Mouse (Mus musculus) B cell, adult 2 months (primary cell): ENCODE measurements around the gene Iqgap3.
A peak's percentile ranks its signal among the peaks of the same experiment; 100 is the strongest.

ENCODE experiments used
- DNase-seq, 2 experiments: peaks; one replicate each; pipeline ENCODE4 v3.0.0; 2022

Iqgap3 gene

DNA sequence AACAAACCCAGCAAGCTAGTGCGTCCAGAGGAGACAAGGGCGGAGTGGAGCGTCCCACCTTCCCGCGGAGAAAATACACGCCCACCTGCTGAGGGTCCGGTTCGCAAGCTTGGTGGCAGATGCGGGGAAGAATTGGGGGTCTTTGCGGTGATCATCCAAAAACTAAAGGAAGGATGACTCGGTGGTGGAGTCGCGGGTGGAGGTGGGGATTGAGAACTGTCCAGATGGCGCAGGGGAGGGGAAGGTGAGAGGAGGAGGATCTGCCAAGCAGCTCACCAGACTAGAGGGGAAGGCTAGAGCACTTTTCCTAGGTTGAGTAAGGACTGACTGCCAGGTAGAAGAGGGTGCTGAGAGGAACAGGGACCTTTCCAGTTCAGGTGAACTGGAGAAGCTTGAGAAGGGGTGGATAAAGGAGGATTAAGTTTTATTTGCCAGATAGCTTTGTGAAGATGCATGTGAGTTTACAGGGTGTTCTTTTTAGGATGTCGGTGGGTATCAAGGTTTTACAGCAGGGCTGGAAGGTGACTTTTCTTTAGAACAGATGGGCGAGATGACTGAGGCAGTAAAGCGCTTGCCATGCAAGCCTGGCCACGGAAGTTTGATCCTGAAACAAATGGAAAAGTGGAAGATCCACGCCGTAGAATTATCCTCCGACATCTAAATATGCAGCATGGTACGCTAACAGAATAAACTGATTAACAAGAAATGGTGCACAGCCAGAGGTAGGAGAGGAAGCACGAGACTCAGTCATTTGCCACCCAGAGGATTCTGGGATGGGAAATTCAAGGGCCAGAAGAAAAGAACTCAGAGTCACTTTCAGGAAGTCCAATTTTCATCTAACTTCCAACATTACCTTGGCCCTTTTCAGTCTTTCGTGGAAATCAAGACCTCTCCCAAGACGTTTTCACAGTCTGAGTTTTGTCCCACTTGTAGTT lies 57.7 kb downstream of the Iqgap3 start:
- DNase-seq, result peak in 1 of 2 experiments; percentile 57

DNA sequence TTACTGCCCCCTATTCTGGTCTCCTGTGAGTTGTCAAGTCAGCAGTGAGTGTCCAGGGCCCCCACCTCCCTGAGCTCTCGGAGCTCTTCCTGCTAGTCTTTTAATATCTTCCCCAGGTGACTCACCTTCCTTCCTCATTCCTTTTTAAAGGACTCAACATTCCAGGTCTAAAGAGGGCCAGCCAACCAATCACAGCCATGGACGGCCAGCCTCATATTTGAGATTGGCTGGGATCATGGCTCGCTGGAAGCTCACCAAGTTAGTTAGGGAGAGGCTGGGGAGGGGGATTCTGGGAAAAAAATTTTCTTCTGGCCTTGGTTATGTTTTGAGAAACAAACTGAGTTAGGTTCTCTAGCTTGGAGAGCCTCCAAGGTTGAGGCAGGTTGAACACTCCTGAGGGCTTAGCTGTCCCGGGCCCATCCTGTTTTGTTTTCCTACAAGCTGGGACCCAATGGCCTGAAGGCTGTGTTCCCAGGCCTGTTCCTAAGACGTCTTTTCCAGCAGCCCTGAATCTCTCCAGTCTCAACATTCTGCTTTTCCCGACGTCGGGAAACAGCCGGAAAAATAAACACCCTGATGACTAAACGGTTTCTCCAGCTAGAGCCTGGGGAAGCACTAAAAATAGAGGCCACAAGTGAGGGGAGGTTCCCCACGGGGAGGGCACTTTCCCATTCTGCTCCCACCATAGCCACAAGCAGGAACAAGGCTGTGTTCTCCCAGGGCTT lies 58.6 kb downstream of the Iqgap3 start:
- DNase-seq, result peak in 1 of 2 experiments; percentile 28

GRCm38 (mm10) chr3:88140903-88141430 lies 59.2 kb downstream of the Iqgap3 start:
- peak; percentile 69 to 74 for DNase-seq

- no peak for DNase-seq
Measured at GRCm38 (mm10) chr3:88141439-88141786, 59.6 kb downstream of the Iqgap3 start.

DNA sequence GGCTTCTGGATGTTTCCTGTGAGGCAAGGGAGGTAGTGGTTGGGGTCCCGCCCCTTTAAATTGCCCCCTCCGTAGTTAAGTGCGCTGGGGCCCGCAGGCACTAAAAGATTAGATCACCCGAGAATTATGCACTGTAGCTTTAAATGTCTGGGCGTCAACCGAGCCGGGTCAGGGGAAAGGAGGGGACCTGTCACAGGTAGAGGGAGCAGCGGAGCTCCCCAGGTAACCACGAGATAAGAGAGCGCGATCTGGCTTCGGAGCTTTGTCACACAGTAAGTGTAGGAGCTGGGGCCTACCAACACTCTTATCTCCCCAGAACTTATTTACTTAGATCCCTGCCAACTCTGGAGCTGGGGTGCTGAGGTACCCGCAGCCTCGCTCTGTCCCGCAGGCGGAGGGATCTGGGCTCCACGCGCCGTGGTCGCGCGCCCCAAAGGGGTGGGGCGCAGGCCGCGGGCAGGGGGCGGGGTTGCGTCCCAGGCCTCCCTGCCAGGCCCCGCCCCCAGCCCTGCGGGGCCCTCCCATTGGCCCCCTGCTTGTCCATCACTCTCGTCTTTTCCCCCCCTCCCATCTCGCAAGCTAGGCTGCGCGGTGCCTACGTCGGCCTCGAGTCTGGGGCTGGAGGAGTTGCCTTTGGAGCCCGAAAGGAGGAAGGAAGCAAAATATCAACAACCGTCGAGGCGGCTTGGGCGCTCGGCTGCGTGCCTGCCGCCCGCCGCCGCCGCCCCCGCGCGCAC lies 60.2 kb downstream of the Iqgap3 start, which contains the start of gene Mef2d:
TSS of gene Mef2d (plus strand) at position 586 of the 737 bp plus-strand sequence.
- peak; percentile 97 for DNase-seq

DNA sequence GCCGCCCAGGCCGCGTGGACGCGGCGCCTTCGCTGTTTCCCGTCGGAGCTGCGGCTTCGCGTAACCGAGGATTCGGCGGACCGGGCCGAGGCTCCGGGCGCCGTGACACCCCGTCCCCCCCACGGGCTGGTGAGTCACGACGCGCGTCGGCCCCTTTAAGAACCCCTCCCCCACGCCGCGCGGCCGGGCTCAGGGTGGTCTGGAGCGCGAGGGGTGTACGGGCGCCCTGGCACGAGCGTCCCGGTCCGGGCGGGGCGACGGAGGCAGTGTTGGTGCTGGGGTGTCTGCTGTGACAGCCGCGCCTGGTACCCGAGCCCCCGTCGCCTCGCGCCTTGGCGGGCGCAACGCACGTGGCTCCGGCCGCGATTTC lies 60.8 kb downstream of the Iqgap3 start:
- no peak for DNase-seq

- DNase-seq, result peak; percentile 52 to 60
Measured at GRCm38 (mm10) chr3:88142916-88143771, 61.4 kb downstream of the Iqgap3 start.

GRCm38 (mm10) chr3:88143961-88144486 lies 62.3 kb downstream of the Iqgap3 start:
- DNase-seq, result peak; percentile 48 to 59

- peak; percentile 7 to 14 for DNase-seq
Measured at GRCm38 (mm10) chr3:88144648-88145410, 63.1 kb downstream of the Iqgap3 start.

GRCm38 (mm10) chr3:88145411-88145782 lies 63.6 kb downstream of the Iqgap3 start:
- DNase-seq, result peak in 1 of 2 experiments; percentile 19

- DNase-seq, result peak; percentile 15 to 25
Measured at GRCm38 (mm10) chr3:88145952-88146351, 64.2 kb downstream of the Iqgap3 start.

DNA sequence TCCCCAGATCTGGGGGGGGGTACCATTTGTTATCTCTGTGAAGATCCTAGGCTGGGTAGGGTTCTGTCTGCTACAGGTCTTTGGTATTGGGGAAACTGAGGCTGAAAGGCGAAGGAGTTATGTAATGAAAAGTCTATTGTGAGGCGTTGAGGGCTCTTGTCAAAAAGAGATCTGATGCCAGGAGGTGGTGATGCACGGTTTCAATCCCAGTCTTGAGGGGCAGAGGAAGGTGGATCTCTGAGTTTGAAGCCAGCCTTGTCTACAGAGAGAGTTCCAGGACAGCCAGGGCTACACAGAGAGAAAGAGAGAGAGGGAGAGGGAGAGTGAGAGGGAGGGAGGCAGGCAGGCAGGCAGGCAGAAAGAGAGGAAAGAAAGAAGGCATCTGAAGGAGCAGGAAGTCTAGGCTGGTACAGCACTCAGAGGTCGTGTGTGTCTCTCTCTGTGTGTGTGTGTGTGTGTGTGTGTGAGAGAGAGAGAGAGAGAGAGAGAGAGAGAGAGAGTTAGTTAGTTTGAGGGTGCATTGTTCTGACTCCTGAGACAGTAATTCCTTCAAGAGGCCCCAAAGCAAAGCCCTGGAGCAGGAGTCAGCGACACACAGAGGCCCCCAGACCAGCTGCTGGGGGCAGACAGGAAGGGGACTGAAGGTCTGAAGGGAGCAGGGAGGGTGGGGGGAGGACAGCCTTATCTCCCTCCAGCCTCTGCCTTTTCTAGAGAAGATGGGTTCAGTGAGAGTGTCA lies 64.8 kb downstream of the Iqgap3 start:
- DNase-seq, result peak; percentile 12 to 14

GRCm38 (mm10) chr3:88147444-88147843 lies 65.7 kb downstream of the Iqgap3 start:
- DNase-seq, result peak; percentile 26 to 30

DNA sequence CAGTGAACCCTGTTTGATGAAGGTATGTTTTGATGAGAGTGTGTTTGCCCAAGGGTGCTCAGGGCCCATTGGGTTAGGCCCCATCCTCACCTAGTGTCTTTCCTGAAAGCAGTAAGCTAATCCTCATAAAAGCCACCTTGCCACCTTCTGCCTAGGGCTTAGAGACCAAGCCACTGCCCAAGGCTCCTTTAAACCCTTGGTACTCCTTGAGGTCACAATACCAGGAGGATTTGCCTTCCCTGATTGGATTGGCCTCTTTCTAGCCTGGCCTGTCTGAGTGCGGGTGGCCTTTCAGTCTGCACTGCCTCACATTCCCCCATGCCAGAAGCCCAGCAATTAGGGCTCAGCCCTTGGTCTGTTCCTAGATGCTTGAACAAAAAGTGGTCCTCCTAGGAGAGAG lies 66.1 kb downstream of the Iqgap3 start:
- DNase-seq, result no peak

DNA sequence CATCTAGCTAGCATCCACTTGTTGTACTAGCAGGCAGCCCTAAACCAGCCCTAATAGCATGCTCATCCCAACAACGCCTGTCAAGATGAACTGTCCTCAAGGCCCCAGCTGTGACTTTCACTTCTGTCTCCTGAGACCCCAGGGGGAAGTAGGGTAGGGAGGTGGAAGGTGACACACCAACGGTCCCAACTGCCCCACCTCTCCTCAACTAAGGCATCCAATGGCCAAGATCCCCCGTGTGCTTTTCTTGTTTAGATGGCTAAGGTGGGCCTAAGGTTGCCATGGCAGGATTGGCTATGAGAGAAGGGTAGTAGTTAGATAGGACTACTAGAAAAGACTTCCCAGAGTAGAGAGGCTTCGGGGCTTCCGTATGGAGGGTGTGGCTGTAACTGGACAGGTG lies 66.6 kb downstream of the Iqgap3 start:
- DNase-seq, result peak; percentile 78 to 84

- peak; percentile 61 to 64 for DNase-seq
Measured at GRCm38 (mm10) chr3:88148776-88149509, 67.2 kb downstream of the Iqgap3 start.

- no peak for DNase-seq
Measured at GRCm38 (mm10) chr3:88149510-88149974, 67.8 kb downstream of the Iqgap3 start.

- no peak for DNase-seq
Measured at GRCm38 (mm10) chr3:88150061-88150998, 68.6 kb downstream of the Iqgap3 start.
